Mouse (Mus musculus) kidney, postnatal 14 days (tissue): ENCODE data around the gene Myzap.

Experiments used
- DNase-seq: peaks from one replicate; pipeline ENCODE4 v3.0.0; 2022; ENCODE audit warnings: mixed read lengths

Gene Myzap

DNA sequence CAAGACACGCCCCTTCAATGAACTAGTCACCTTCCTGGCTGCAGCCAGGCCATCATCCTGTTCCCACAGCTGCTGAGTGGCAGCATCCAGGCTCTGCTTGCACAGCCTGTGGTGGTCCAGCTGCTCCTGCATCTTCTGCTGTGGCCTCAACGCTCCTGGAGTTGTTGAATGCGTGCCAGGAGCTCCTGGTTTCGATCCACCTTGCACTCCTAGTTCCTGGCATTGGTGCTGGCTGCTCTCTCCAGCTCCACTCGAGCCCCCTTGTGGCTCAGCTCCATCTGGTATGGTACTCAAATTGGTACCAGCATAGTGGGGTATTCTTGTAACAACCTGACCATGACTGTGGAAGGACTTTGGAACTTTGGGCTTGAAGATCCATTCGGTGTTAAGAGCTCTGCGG is 7.7 kb upstream of the Myzap start:
- DNase-seq = no peak

DNA sequence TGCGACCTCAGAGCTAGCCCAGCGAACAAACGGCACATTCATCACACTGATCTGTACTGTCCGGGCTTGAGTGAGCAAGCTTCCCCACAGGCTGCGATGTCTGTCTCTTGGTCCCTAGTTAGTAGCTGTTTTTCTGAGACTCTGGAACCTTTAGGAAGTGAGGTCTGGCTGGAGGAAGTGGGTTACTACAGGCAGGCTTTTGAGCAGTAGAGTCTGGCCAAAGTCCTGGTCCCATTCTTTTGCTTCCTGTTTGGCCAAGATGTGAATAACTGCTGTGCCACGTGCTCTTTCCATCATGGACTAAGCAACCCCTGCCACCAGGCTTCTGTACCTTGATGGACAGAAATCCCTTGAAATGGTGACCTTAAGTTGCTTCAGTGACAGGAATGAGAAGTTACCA is 4.7 kb upstream of the Myzap start:
- DNase-seq = no peak

DNA sequence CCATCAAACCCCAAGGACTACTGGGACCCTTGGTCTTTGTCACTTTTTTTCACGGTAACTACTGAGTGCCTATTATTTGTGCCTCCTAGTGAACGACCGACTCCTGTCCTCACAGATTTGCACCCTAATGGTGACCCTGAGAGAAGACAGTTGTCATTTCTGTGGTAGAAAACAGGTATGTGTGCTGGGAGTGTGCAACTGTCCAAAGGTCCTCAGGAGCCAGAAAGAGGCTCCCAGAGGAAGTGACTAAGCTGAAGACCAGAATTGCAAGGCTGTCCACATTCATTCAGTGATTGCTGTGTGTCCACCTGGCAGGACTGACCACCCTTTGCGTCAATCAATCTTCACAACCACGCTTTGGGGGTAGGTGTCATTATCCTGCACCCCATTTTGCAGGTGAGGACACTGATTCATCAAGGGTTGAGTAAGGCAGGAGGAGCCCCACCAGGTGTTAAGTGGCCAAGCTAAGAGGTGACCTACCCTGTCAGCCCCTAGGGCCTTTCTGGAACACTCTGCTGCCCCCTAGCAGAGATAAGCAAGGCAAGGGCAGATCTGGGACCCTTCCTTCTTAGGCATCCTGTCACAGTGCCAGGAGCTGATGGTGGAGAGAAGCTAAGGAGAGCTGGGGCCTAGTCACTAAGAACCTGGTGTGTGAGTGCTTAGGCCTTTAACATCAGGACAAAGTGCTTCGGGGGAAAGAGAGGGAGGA is 571 bp upstream of the Myzap start:
- no peak for DNase-seq

DNA sequence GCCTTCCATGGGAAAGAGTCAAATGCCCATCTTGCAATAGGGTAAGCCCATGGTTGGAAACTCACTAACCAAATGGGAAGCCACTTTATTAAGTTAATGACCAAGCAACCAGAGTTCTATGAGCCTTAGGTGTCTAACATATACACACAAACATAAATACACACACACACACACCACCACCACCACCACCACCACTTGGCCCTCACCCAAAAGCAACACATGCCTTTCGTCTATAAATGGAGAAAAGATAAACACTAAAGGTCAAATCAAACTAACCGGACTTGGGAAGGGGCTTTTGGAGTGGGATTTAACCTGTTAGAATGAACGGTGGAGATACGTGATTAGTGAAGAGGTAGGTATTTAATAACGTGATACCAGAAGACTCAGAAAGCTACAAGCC is 1.1 kb downstream of the Myzap start:
- DNase-seq = no peak

DNA sequence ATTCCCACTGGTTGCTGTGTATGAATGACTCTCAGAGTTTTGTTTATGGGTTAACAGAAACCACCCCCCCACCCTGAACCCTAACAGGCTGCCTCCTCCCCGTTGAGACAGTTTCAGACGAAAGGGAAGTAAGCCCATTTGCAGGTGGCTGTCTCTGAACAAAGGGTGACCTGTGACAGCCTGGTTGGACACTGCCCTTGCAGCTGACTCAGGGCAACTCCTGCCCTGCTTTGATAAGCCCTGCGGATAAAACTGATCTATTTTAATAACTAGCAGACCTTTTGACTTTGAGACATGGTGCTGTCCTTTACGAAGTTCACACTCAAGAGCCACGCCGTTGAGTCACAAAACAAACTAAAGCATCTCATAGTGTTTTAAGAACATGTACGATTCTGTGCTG is 2.4 kb downstream of the Myzap start:
- DNase-seq = no peak

DNA sequence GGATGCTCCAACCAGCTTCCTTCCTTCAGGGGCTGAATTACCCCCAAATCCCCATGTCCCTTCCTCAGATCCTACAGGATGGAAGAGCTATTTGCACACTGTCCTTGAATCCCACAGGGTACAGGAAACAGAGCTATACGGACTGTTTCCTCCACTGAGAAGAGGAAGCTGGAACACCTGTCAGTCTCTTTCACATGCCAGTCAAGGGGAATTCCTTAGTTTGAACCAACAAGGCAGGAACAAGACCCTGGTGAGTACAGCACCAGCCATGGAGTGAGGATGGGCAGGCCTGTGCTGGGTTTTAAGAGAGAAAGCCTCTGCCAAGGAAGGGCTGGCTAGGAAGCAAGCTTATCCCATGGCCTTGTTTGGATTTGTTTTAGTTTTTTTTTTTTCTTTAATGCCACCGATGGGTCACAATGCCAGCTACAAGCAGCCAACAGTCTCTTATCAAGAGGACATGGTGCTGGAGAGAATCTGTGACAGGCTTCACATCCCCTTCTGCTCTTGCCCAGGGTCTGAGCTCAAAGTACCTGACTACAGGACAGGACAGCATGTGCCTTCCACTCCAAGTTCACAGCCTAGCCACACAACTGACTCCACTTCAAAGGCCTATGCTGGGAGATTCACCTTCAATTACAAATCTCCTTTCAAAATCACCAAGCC is 3.1 kb downstream of the Myzap start:
- no peak for DNase-seq

DNA sequence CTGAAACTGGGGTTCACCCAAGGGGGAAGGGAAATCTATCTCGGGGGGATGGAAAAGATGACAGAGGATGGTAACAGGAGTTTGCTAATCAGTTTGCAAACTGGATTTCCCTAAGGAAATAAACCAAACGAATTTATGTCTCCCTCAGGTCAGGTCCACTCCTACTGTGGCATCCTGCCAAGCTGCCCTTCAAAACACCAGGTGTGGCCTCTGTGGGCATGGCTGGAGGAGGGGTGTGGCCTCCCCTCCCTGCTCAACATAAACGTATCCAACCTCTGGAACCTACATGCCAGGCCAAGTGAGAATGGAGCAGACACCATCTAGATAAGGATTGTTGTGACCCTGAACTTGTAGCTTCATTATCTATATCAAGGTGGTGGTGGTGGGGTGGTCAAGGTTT is 5.8 kb downstream of the Myzap start:
- DNase-seq = peak; percentile 42

DNA sequence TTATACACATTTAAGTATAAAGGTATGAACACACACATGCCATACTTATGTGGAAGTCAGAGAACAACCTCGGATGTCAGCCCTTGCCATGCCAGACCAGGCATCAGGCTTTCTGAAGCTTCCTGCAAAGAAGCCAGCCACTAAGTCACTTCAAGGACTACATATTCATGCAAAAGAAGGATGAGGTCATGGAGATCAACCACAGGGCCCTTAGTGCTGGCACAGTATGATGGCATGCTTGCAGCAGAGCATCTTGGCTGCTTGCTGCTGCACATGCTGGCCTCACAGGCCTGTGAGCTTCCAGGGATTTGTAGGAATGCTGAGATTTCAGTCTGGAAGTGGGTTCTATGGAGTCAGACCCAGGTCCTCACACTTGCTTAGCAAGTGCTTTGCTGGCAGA is 9.4 kb downstream of the Myzap start:
- no peak for DNase-seq

DNA sequence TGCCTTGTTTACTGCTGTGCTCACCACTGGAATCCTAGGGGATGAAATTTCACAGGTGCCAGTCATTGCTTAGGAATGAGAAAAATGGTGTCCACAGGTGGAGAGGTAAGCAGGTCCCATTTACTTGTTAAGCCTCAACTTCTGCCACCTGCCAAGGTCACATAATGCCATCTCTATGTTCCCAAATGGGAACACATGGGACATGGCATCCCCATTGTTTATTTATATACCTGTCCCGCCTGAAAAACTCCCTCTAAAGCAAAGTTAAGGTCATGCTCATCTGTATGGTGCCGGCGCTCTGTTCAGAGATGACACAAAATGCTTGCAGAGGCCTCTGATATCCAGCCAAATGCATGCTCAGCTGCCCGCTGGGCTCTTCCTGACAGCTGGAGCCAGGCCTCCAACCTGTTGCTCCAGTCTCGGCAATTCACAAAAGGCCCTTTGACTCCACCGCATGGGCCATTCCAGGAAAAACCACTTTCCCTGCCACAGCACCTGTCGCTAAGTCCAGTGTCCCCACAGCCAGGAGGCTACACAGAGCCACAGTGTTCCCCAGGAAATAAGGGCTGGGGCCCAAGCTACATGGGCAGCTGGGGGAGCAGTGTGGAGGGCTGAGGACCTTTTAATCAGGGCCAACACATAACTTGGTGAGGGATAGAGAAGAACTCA is 13.1 kb downstream of the Myzap start:
- DNase-seq = no peak

DNA sequence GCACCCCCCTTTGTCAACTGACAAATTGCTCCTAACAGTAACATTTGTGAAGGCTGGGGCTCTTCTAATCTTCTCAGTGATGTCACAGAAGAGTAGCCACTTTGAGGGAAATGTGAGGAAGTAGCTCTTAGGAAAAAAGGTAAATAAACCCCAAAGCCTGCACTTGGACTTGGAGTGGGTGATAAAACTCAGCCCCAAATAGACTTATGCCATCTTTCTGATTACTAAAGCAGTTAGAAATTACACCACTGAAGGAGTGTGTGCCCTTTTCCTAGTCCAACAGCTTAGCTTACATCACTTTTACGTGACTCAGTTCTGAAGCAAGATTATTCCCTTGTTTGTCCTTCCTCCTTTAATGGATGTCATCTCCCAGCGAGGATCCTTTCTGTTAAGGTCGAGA is 17.7 kb downstream of the Myzap start:
- DNase-seq = no peak

DNA sequence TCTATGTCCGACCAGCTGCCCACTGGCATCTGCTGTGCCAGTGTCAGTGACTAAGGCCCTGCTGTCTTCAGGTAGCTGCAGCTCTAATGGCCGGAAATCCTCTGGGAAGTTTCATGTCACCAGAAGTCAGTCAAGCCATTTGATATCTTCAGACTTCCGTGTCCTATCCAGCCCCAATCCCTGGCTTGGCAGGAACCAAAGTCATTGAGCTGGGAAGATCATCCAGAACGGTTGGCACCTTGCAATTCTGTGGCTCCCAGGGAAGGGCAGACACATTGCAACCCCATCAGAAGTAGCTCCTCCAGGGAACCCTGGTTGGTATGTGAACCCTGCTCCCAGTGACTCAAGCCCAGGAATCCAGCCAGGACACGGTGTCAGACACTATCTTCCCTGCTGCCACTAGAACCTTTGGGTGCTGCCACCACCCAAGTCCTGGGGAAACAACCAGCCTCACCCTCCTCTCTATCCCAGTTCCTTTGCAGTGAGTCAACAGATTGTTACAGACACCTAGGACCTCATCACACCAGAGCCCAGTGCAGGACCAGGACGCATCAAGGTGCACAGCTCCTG is 18.3 kb downstream of the Myzap start:
- no peak for DNase-seq

DNA sequence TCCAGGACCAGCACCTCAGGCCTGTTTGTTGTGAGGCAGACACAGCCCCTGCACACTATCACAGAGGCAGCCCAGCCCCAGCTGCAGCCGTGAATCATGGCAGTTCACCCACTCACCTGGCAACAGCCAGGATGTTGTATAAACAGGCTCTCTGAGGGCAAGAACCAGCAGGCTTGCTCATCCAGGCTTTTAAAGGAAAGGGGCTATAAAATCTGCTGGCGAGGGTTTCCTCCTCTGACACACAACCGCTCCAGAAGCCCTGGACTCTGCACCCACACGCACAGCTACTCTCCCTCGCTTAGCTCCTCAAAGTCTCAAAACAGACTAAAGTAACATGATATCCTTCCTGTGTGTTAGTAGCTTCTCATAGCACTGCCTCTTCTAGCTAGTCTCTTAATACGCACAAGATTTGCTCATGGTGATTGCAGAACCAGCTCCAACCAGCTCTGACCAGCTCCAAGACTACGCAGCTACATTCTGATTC is 21.0 kb downstream of the Myzap start:
- DNase-seq = no peak

DNA sequence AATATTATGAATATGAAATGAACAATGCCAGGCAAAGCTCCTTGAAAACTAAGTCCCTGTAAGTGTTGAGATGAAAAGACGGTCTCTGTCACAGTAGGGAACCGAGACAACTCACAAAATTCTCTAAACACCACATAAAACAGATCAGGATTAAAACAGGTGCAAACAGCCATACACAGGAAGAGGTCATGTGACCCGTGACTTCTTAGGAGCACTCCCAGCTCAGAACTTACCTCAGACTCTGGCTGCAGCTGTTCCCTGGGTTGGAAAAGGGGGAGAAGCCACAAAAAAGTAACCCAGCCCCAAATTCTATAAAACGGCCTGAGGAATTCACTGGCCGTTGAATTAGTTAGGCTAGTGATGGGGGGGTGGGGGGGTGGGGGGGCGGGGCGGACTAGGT is 22.0 kb downstream of the Myzap start:
- DNase-seq = no peak

DNA sequence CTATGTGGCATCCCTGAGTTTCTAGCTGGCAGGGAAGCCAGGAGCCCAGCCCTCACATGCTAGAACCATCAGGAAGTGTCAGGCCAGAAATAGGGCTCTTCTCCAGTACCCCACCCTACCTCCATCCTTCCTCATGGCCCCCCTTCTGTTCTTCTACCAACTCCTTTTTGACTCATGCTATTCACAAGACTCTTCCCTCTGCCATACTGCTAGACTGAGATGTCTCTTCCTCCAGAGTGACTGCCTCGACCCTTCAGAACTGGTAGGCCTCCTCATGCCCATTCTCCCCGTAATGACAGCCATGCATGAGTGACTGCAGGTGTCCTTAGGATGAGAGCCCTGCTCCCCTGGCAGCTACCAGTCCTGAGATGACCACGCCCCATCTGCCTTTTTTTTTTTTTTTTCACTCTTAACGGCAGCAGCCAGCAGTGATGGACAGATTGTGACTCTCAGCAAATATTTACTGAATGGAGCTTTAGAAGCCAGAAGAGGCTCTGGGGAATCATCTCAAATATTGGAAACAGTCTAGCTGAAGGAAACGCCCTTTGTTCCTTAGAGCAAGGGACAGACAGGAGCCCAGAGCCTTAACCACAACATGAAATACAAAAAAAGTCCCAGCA is 23.7 kb downstream of the Myzap start:
- no peak for DNase-seq

DNA sequence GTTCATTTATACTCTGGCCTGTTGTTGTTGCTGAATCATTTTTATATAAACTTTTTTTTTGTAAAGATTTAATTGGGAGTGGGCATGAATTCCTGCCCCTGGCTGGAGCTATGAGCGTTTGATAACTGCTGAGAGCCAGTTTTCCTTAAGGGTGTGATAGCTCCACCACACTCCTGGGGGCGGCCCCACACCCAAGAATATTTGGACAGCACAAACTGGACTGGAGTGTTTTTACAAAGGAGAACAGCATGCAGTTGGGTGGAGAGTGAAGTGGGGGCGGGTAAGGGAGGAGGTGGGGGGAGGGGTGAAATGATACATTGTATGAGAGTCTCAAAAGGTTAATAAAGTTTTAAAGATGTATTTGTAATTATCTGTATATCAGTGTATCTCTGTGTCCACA is 24.8 kb downstream of the Myzap start:
- DNase-seq = no peak

DNA sequence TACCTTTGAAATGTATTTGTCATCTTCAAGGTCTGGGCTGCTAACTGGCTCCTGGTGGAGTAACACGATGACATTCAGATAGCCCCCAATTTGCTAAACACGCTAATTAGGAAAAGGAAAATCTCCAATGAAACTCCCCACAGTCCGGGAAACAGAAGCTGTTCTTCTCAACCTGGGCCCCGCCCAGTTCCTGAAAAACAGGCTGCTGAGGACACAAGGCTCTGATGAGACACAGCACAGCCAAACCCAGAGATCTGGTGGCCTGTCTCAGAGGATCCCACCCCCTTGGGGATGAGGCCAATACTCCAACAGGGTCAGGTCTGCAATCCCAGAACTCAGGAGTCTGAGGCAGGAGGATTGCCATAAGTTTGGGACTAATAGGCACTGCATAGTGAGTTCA is 25.4 kb downstream of the Myzap start:
- peak; percentile 21 for DNase-seq

DNA sequence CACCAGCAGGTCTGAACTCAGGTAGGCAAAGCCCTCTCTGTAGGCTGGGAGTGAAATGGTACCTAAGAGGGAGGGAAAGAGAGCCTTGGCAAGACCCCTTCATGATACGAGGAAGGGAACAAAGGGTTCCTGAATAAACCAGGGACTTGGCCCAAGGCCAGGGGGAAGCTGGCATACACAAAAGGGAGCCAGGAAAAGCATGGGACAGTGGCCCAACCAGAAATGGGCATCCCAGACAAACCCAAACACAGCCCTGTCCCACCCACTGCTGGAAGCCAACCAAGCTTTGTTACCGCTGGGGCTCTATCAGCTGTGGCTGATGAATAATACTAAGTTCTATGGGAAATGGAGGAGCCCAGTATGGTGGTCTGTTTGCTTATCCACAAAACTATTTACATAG is 34.4 kb downstream of the Myzap start:
- DNase-seq = peak; percentile 26

DNA sequence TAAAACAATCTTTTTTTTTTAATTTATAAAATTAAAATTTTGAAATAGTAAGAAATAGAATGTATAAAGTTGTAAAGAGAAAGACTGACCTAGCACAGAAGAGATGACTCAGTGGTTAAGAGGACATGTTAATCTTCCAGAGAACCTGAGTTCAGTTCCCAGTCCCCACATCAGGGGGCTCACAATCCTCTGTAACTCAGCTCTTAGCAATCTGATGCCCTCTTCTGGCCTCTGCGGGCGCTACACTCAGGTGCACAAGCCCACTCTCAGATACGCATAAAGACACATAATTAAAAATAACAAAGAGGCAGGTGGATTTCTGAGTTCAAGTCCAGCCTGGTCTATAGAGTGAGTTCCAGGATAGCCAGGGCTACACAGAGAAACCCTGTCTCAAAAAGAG is 38.2 kb downstream of the Myzap start:
- DNase-seq = no peak

DNA sequence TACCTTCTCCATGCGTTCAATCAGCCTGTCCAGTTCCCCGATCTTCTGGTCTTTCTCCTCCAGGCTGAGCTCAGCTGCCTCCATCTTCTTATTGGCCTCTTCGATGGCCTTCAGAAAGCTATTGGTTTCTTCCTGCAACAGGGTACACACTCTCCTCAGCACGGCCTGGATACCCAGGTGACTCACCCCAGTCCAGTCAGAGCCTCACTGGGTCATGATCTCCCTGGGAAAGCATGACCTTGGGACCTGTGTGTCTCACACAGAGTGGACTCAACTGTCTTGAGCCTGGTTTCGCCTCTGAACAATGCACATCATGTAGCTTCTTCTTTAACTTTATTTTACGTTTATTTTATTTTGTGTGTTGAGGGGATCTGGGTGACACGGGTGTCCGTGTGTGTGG is 42.0 kb downstream of the Myzap start:
- no peak for DNase-seq

DNA sequence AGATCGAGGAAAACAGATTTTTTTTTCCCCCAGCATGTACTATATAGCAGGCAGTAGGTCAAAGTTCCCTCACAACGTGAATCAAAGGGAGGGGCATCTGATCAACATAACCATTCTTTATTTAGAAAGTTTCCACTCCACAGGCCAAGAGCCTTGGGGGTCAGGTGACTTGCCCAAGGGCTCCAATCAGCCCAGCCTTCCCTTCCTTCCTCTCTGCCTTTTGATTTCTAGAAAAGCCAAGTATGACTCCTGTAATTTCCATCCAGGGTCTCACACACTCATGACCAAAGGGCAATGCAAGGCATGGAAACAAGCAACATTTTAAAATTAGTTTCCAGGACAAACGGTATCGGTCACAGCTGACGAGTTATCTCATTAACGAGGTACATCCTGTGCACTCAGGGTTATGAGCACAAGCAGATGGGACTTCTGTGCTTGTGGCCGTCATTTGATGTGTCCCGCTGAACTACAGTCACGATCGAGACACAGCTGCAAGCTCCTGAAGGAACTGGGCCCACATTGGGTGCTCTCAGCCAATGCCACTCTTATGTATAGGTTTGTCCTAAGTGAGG is 44.4 kb downstream of the Myzap start:
- DNase-seq = no peak

DNA sequence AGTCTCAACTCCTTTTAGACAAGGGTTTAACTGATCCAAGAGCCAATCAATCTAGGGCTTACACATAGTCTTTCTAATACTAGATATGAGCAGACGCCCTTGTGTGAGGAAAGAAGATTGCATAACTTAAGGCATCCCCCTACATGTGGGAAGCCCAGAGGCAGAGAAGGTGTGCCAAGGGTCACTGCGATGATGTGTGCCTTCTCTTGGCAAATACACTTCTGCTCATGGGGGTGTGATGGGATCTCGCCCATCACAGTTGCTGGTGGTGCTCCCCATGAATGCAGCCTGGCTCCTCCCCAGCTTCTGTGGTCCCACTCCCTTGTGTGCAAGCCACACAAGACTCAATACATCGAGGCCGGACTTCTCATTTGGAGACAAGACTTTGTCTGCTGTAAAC is 47.3 kb downstream of the Myzap start:
- DNase-seq = no peak

DNA sequence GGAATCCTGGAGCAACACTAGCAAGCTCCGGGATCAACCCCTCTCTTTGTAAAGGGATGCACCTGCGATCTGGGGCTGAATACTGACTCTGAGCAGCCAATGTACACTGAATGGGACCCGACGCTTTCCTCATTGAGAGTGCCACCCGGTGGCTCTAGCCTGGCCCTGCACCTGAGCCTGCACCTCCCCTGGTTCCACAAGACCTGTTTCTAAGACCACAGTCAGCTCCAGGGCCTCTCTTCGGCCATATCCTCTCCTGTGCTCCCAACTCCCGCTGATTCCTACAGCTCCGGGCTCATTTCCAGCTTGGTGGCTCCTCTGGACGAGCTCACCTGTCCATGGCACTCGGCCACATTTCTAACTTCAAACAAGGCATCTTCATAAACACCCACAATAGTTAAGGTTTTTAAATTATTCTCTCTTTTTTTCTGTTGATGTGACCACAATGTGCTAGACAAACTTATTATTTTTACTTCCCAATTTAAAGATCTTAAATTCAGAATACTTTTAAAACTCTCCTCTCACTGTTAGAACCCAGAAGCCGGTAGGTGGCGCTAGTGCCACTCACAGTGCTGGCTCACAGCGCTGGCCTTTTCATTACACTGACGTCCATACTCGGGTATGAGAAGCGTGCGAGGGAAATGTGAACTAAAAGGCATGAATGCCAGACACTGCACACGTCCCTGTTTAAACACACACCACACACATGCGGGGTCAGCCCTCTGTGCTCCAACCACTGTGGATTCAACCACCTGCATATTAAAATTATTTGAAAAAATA is 48.5 kb downstream of the Myzap start:
- peak; percentile 86 for DNase-seq
